In genomic region chr10:127311476-127312355, GRCm38 (mm10) we compare ENCODE assay signal across 8 mouse cellular contexts. TPM values are rescaled to one million over a fixed set of nuclear protein-coding genes. Genes with fewer than 3 reads are reported as not detected.
A peak's percentile ranks its signal among the peaks of the same experiment; 100 is the strongest.
DNase-seq lines count a peak whose midpoint lies in the region; ATAC-seq and TF ChIP-seq lines count a peak whose summit lies in the region.

Gene Mars, minus strand, starts transcription at chr10:127311786.

- peak in 1 of 2 experiments; percentile 41; a peak in 1 of 4 replicates for TF ChIP-seq EP300 in MEL (IDR thresholded peaks at IDR 0.05; ENCODE audit: low read depth in 1 of 2, low read length in 2 of 2)

- under 1% methylated on average over 65 of the region's 65 CpGs for WGBS in cerebellum, adult 2 months
- under 1% methylated on average over 65 of the region's 65 CpGs for WGBS in lung, embryonic 16.5 days

- peaks cover 3 to 20% of the 10 kb centered on the region in 2 experiments; a peak in 3 of 4 replicates for H3K4me1 ChIP-seq in MEL (ENCODE audit: control insufficient read depth in 1 of 2, insufficient read depth in 2 of 2, low read length in 2 of 2)
- no peaks in the 10 kb centered on the region for H3K4me1 ChIP-seq in cerebellum, adult 2 months (ENCODE audit: control insufficient read depth, insufficient read depth, low read length)
- peaks cover 6% of the 10 kb centered on the region for H3K4me1 ChIP-seq in lung, embryonic 16.5 days (replicated peaks; ENCODE audit: control insufficient read depth, insufficient read depth, low read length)

- peak within 1 kb of the TSS; percentile 95 for H3K9ac ChIP-seq in MEL (ENCODE audit: control insufficient read depth, low read depth, low read length, poor library complexity, severe bottlenecking)
- H3K9ac ChIP-seq in lung, embryonic 16.5 days (ENCODE audit: low read length) = peak within 1 kb of the TSS; percentile 84

- H3K27me3 ChIP-seq in MEL (ENCODE audit: control insufficient read depth in 1 of 2, insufficient read depth in 2 of 2, low read length in 2 of 2) = no peaks in the 10 kb centered on the region
- no peaks in the 10 kb centered on the region for H3K27me3 ChIP-seq in cerebellum, adult 2 months (ENCODE audit: control insufficient read depth, insufficient read depth, low read length)
- H3K27me3 ChIP-seq in lung, embryonic 16.5 days (ENCODE audit: control insufficient read depth, insufficient read depth, low read depth, low read length) = no peaks in the 10 kb centered on the region

- H3K27ac ChIP-seq in MEL (ENCODE audit: control insufficient read depth, low read depth, low read length) = peak within 1 kb of the TSS; percentile 75
- H3K27ac ChIP-seq in cerebellum, adult 2 months (ENCODE audit: insufficient read depth, low read length) = peak within 1 kb of the TSS; percentile 61
- peak within 1 kb of the TSS; percentile 69 for H3K27ac ChIP-seq in lung, embryonic 16.5 days (ENCODE audit: low read length)

- H3K36me3 ChIP-seq in MEL (ENCODE audit: control insufficient read depth in 1 of 2, insufficient read depth in 2 of 2, low read length in 2 of 2) = peaks cover 10 to 18% of the 10 kb centered on the region in 2 experiments
- H3K36me3 ChIP-seq in lung, embryonic 16.5 days (ENCODE audit: control insufficient read depth, insufficient read depth, low read length) = peaks cover 20% of the 10 kb centered on the region

- H3K79me2 ChIP-seq in MEL (ENCODE audit: control insufficient read depth, insufficient read depth, low read length, poor library complexity) = peaks cover 29% of the 10 kb centered on the region

- TF ChIP-seq RAD21 in MEL (IDR thresholded peaks at IDR 0.05; ENCODE audit: low read depth, low read length) = no peak

- H3K9me3 ChIP-seq in MEL (replicated peaks; ENCODE audit: insufficient read depth, low read length) = no peaks in the 10 kb centered on the region
- H3K9me3 ChIP-seq in lung, embryonic 16.5 days (ENCODE audit: control insufficient read depth, low read length) = no peaks in the 10 kb centered on the region

- H3K4me2 ChIP-seq in lung, embryonic 16.5 days (ENCODE audit: low read depth, low read length) = peak within 1 kb of the TSS; percentile 63

- peak; percentile 97 for DNase-seq in MEL (ENCODE audit: low read depth, low spot score)
- DNase-seq in cerebellum, adult 2 months = peak; percentile 95 to 97
- DNase-seq in forelimb bud, embryonic 11.5 days (ENCODE audit: low read depth, low spot score) = peak; percentile 94
- DNase-seq in layer of hippocampus, adult 9-10 months (ENCODE audit: low spot score) = peak; percentile 91
- peak; percentile 81 for DNase-seq in ovary, postnatal 10 days (ENCODE audit: low spot score)
- DNase-seq in thymus, postnatal 10 days (ENCODE audit: low spot score in 2 of 2) = peak; percentile 88 to 89

- TF ChIP-seq CTCF in MEL (IDR thresholded peaks at IDR 0.05 in 2 of 3, conservative IDR thresholded peaks at IDR 0.05 in 1 of 3; ENCODE audit: control insufficient read depth in 1 of 3, insufficient read depth in 1 of 3, low read depth in 2 of 3, low read length in 3 of 3, poor library complexity in 1 of 3, severe bottlenecking in 1 of 3) = no peak
- TF ChIP-seq CTCF in cerebellum, adult 2 months (IDR thresholded peaks at IDR 0.05; ENCODE audit: borderline replicate concordance, insufficient read depth, low read depth, low read length) = no peak

- peak; percentile 89 to 90 for ATAC-seq in hematopoietic stem cell, adult 5-6 weeks (replicated peaks in 1 of 2; ENCODE audit: insufficient read depth in 1 of 2, low FRiP score in 2 of 2, low TSS enrichment in 1 of 2, low read depth in 1 of 2, poor library complexity in 2 of 2, severe bottlenecking in 2 of 2)
- peak; percentile 98 for ATAC-seq in lung, embryonic 16.5 days (ENCODE audit: low read depth)

- H3K4me3 ChIP-seq in MEL (ENCODE audit: control insufficient read depth in 1 of 2, insufficient read depth in 1 of 2, low read depth in 2 of 2, low read length in 2 of 2) = peak within 1 kb of the TSS; percentile 76 to 80
- peak within 1 kb of the TSS; percentile 91 for H3K4me3 ChIP-seq in cerebellum, adult 2 months (replicated peaks; ENCODE audit: insufficient read depth, low read depth, low read length)
- peak within 1 kb of the TSS; percentile 77 for H3K4me3 ChIP-seq in lung, embryonic 16.5 days (ENCODE audit: low read length)

- TF ChIP-seq POLR2A in MEL (IDR thresholded peaks at IDR 0.05; ENCODE audit: control insufficient read depth in 1 of 2, insufficient read depth in 1 of 2, low read depth in 1 of 2, low read length in 2 of 2, poor library complexity in 1 of 2) = peak; percentile 51 to 86; a peak in 3 of 4 replicates
- peak; percentile 68; the same call in 1 of the 2 replicates for TF ChIP-seq POLR2A in cerebellum, adult 2 months (IDR thresholded peaks at IDR 0.05; ENCODE audit: borderline replicate concordance, insufficient read depth, low read length)

TF ChIP-seq in MEL, 35 proteins besides CTCF, POLR2A, EP300 and RAD21:
- TF ChIP-seq CHD1 (IDR thresholded peaks at IDR 0.05; ENCODE audit: low read depth, low read length) (peak; percentile 29; the same call in 1 of the 2 replicates), GATA1 (IDR thresholded peaks at IDR 0.05; ENCODE audit: low read depth, low read length) (no peak; the same call in 1 of the 2 replicates), JUND (IDR thresholded peaks at IDR 0.05; ENCODE audit: low read depth, low read length) (no peak), MAZ (IDR thresholded peaks at IDR 0.05; ENCODE audit: low read depth, low read length) (0 out of 2 replicates have a peak, but pooled peaks have one; percentile 59), CHD2 (IDR thresholded peaks at IDR 0.05; ENCODE audit: low read length) (0 out of 2 replicates have a peak, but pooled peaks have one; percentile 23), SMC3 (IDR thresholded peaks at IDR 0.05; ENCODE audit: low read depth, low read length) (no peak), ZKSCAN1 (IDR thresholded peaks at IDR 0.05; ENCODE audit: low read depth, low read length) (no peak), E2F4 (IDR thresholded peaks at IDR 0.05; ENCODE audit: borderline replicate concordance, low read depth, low read length) (peak; percentile 55; the same call in 1 of the 2 replicates), NRF1 (IDR thresholded peaks at IDR 0.05; ENCODE audit: insufficient read depth, low read depth, low read length, poor library complexity, severe bottlenecking) (peak; percentile 49; the same call in 1 of the 2 replicates), NELFE (IDR thresholded peaks at IDR 0.05; ENCODE audit: low read depth, low read length) (peak; percentile 81), ELF1 (IDR thresholded peaks at IDR 0.05; ENCODE audit: low read depth, low read length) (peak; percentile 93), TCF12 (IDR thresholded peaks at IDR 0.05; ENCODE audit: low read depth, low read length) (peak; percentile 75), MEF2A (IDR thresholded peaks at IDR 0.05; ENCODE audit: extremely low read depth, insufficient replicate concordance, low read depth, low read length, poor library complexity, severe bottlenecking) (no peak), GABPA (IDR thresholded peaks at IDR 0.05; ENCODE audit: low read depth, low read length) (no peak), POLR2AphosphoS2 (IDR thresholded peaks at IDR 0.05; ENCODE audit: low read length) (peak; percentile 73; the same call in 1 of the 2 replicates), ZNF384 (IDR thresholded peaks at IDR 0.05; ENCODE audit: low read depth, low read length) (no peak), SIN3A (IDR thresholded peaks at IDR 0.05; ENCODE audit: low read length) (peak; percentile 97), HCFC1 (IDR thresholded peaks at IDR 0.05; ENCODE audit: low read depth, low read length) (peak; percentile 98), KAT2A (conservative IDR thresholded peaks at IDR 0.05; ENCODE audit: low read depth, low read length) (peak; percentile 95), BHLHE40 (IDR thresholded peaks at IDR 0.05; ENCODE audit: borderline replicate concordance, low read depth, low read length) (no peak), ZC3H11A (IDR thresholded peaks at IDR 0.05; ENCODE audit: low read depth, low read length) (no peak), USF1 (IDR thresholded peaks at IDR 0.05; ENCODE audit: low read depth, low read length) (peak; percentile 47; the same call in 1 of the 2 replicates), ZMIZ1 (IDR thresholded peaks at IDR 0.05; ENCODE audit: low read depth, low read length) (no peak), MYC (IDR thresholded peaks at IDR 0.05; ENCODE audit: low read depth, low read length) (peak; percentile 93), RCOR1 (IDR thresholded peaks at IDR 0.05; ENCODE audit: low read depth, low read length) (0 out of 2 replicates have a peak, but pooled peaks have one; percentile 17), MYB (IDR thresholded peaks at IDR 0.05; ENCODE audit: low read depth, low read length) (no peak; the same call in 1 of the 2 replicates), TBP (IDR thresholded peaks at IDR 0.05; ENCODE audit: low read depth, low read length) (peak; percentile 88), MXI1 (IDR thresholded peaks at IDR 0.05; ENCODE audit: low read depth, low read length) (peak; percentile 95), POLR2AphosphoS5 (IDR thresholded peaks at IDR 0.05; ENCODE audit: borderline replicate concordance, low read depth, low read length) (no peak), MAFK (IDR thresholded peaks at IDR 0.05; ENCODE audit: borderline replicate concordance, low read depth, low read length) (no peak), USF2 (IDR thresholded peaks at IDR 0.05; ENCODE audit: borderline replicate concordance in 1 of 2, insufficient read depth in 1 of 2, low read depth in 1 of 2, low read length in 2 of 2) (no peak), MAX (IDR thresholded peaks at IDR 0.05; ENCODE audit: low read length) (peak; percentile 73)

RNA-seq across cellular contexts. Expression of gene Mars, which starts in this region (rescaled TPM):
- 147 and 162 TPM in 2 replicates for total RNA-seq in MEL (2012; rRNA removed)
- 100 to 1,000 TPM in 1 of 2 experiments, not detected in 1; 195 TPM for polyA plus RNA-seq in MEL (2012; ENCODE audit: insufficient read depth in 1 of 2, insufficient read length in 2 of 2, low read depth in 1 of 2, low replicate concordance in 2 of 2, missing spikeins in 1 of 2)
- polyA plus RNA-seq in cerebellum, adult 2 months (2012; rRNA removed) = 81.6 and 87.4 TPM in 2 replicates
- total RNA-seq in hematopoietic stem cell, adult 5-6 weeks (2017) = 104 and 211 TPM in 2 replicates
- polyA plus RNA-seq in lung, embryonic 16.5 days (2015; fragmentation: Nextera tagmentation; extraction: Ambion mirVana) = 86.1 and 93.9 TPM in 2 replicates

Comparison
In these comparisons a context has a peak if more than half of its experiments do, and no peak if none do; other contexts are left out.
1. Peak in every context shown above with its lines: DNase-seq, ATAC-seq, H3K4me3 ChIP-seq and H3K27ac ChIP-seq.